Mouse (Mus musculus) midbrain, embryonic 16.5 days (tissue): ENCODE results near the gene Mmel1. TPM values are rescaled to one million over a fixed set of nuclear protein-coding genes. Genes with fewer than 3 reads are reported as not detected.

Source experiments
- polyA plus RNA-seq: library from polyadenylated mRNA; unstranded; fragments of >200 nt; fragmentation: Nextera tagmentation; extraction: Ambion mirVana; gene quantifications from 2 replicates; pipeline ENCODE4 v1.2.1, GENCODE M21; 2015

Mmel1 gene
- polyA plus RNA-seq, 1 experiment from 2014 or later, result 0.98 TPM

Other genes starting within 250 kb of the Mmel1 start
- gene Prdm16, start 232.7 kb upstream of the Mmel1 start, polyA plus RNA-seq, result 11.8 and 13.1 TPM in 2 replicates
- not detected in 2 replicates for gene Actrt2, start 201.7 kb upstream of the Mmel1 start, polyA plus RNA-seq
- 1.5 and 2.9 TPM in 2 replicates for gene Ttc34, start 32.1 kb upstream of the Mmel1 start, polyA plus RNA-seq
- 59.3 and 64.5 TPM in 2 replicates for gene Fam213b, start 29.6 kb downstream of the Mmel1 start, polyA plus RNA-seq
- gene Tnfrsf14, start 59.0 kb downstream of the Mmel1 start, polyA plus RNA-seq, result 0.42 TPM in 1 of 2 replicates, not detected in the other
- gene Hes5, start 91.3 kb downstream of the Mmel1 start, polyA plus RNA-seq, result 107 and 135 TPM in 2 replicates
- gene Pank4, start 94.5 kb downstream of the Mmel1 start, polyA plus RNA-seq, result 42.1 and 45.5 TPM in 2 replicates
- gene Plch2, start 187.2 kb downstream of the Mmel1 start, polyA plus RNA-seq, result 23.3 and 25.4 TPM in 2 replicates
- 22.2 and 22.8 TPM in 2 replicates for gene Pex10, start 197.4 kb downstream of the Mmel1 start, polyA plus RNA-seq
- 121 and 124 TPM in 2 replicates for gene Rer1, start 216.8 kb downstream of the Mmel1 start, polyA plus RNA-seq
- 7.3 and 8.9 TPM in 2 replicates for gene Morn1, start 217.0 kb downstream of the Mmel1 start, polyA plus RNA-seq